In the genomic region with DNA sequence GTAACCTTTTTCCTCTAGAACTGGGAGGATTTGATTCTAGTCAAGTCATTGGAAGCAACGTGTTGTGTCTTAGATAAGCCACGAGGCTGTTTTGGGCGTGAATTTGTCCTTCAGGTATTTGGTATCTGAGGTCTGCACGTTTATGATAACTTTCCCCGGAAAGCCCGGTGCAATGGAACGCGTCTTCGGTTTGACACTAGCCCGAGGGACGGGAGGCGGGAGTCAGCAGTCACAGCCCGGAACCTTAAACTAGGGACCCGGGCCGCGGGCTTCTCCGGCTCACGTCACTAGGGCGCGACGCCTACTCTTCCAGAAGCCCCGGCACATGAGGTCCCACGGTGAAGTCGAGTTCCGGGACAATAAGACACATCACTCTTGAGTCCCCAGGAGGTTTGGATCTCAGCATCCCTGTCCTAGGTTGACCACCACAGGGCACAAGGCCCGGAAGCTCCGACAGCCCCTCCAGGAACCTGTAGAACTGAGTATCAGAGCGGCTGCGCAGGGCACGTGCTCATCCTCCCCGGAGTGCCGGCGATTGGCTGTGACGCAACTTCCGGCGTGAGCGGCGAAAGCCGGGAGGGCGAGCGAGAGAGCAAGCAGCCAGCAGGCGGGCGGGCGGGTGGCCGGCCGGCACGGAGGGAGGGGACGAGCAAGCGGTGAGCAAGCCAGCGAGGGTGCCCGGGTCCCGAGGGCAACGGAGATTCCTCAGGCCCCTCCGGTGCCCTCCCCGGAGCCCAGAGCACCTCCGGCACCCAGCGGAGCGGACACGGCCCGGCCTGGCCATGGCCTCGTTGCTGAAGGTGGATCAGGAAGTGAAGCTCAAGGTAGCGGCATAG, we compare ENCODE assay signal across 8 mouse cellular contexts. TPM values are rescaled to one million over a fixed set of nuclear protein-coding genes. Genes with fewer than 3 reads are reported as not detected.
DNase-seq lines count a peak whose midpoint lies in the region; ATAC-seq and TF ChIP-seq lines count a peak whose summit lies in the region.

A gene (plus strand): TSS at position 549 of the 836 bp plus-strand sequence.

- H3K4me2 ChIP-seq in heart, embryonic 11.5 days, result peak within 1 kb of the TSS; percentile 78
- peak within 1 kb of the TSS; percentile 94 for H3K4me2 ChIP-seq in kidney, embryonic 16.5 days (replicated peaks; ENCODE audit: low read depth, low read length)
- peak within 1 kb of the TSS; percentile 99 for H3K4me2 ChIP-seq in myocyte (ENCODE audit: low read depth)

- peak within 1 kb of the TSS; percentile 29 for H3ac ChIP-seq in myocyte (ENCODE audit: control insufficient read depth, insufficient read length)

- H3K4me1 ChIP-seq in heart, embryonic 11.5 days (ENCODE audit: control insufficient read depth, insufficient read depth, low read length), result 0 out of 2 replicates have a peak, but pooled peaks cover 3% of the 10 kb centered on the region
- H3K4me1 ChIP-seq in kidney, embryonic 16.5 days (ENCODE audit: insufficient read depth, low read length), result peaks cover 16% of the 10 kb centered on the region
- 0 out of 2 replicates have a peak, but pooled peaks cover 1% of the 10 kb centered on the region for H3K4me1 ChIP-seq in liver, adult 2 months (ENCODE audit: control insufficient read depth, insufficient read depth, low read length)

- peak; percentile 82 for ATAC-seq in erythroblast, adult 5-6 weeks (replicated peaks; ENCODE audit: low FRiP score, poor library complexity, severe bottlenecking)
- peak; percentile 88 for ATAC-seq in heart, embryonic 11.5 days (replicated peaks; ENCODE audit: insufficient number of reproducible peaks, low FRiP score, low TSS enrichment)
- ATAC-seq in kidney, embryonic 16.5 days (ENCODE audit: low FRiP score, low TSS enrichment), result peak; percentile 91

- H3K27ac ChIP-seq in heart, embryonic 11.5 days (ENCODE audit: low read depth, low read length), result peak within 1 kb of the TSS; percentile 91
- peak within 1 kb of the TSS; percentile 78 for H3K27ac ChIP-seq in kidney, embryonic 16.5 days (ENCODE audit: low read length)
- peak within 1 kb of the TSS; percentile 66 for H3K27ac ChIP-seq in liver, adult 2 months (replicated peaks; ENCODE audit: insufficient read depth, low read depth, low read length)

- no peaks in the 10 kb centered on the region for H3K9me3 ChIP-seq in heart, embryonic 11.5 days (replicated peaks; ENCODE audit: control insufficient read depth, low read length)
- no peaks in the 10 kb centered on the region for H3K9me3 ChIP-seq in kidney, embryonic 16.5 days (ENCODE audit: low read length)

- peak within 1 kb of the TSS; percentile 94 for H3K9ac ChIP-seq in heart, embryonic 11.5 days (ENCODE audit: low read depth, low read length)
- H3K9ac ChIP-seq in kidney, embryonic 16.5 days (replicated peaks; ENCODE audit: low read length), result peak within 1 kb of the TSS; percentile 90
- H3K9ac ChIP-seq in liver, adult 2 months (ENCODE audit: low read depth, low read length), result peak within 1 kb of the TSS; percentile 83

- H3K36me3 ChIP-seq in heart, embryonic 11.5 days (ENCODE audit: control insufficient read depth, insufficient read depth, low read length), result peaks cover 11% of the 10 kb centered on the region; the same call in 1 of the 2 replicates
- H3K36me3 ChIP-seq in kidney, embryonic 16.5 days (ENCODE audit: insufficient read depth, low read length), result peaks cover 25% of the 10 kb centered on the region
- H3K36me3 ChIP-seq in liver, adult 2 months (ENCODE audit: control insufficient read depth, insufficient read depth, low read length), result peaks cover 23% of the 10 kb centered on the region
- H3K36me3 ChIP-seq in myocyte (ENCODE audit: control insufficient read depth, insufficient read depth), result peaks cover 19% of the 10 kb centered on the region
- peaks cover 12% of the 10 kb centered on the region for H3K36me3 ChIP-seq in splenic B cell, adult 2 months (ENCODE audit: control insufficient read depth, insufficient read depth, low read length, poor library complexity, severe bottlenecking)

- H3K79me2 ChIP-seq in liver, adult 2 months (ENCODE audit: control insufficient read depth, insufficient read depth, low read length), result peaks cover 10% of the 10 kb centered on the region
- H3K79me2 ChIP-seq in myocyte (ENCODE audit: control insufficient read depth, insufficient read depth), result peaks cover 29% of the 10 kb centered on the region

- peak within 1 kb of the TSS; percentile 97 for H3K4me3 ChIP-seq in heart, embryonic 11.5 days (ENCODE audit: low read depth, low read length)
- H3K4me3 ChIP-seq in kidney, embryonic 16.5 days (ENCODE audit: low read length), result peak within 1 kb of the TSS; percentile 94
- H3K4me3 ChIP-seq in liver, adult 2 months (ENCODE audit: insufficient read depth, low read depth, low read length), result peak within 1 kb of the TSS; percentile 84
- peak within 1 kb of the TSS; percentile 95 for H3K4me3 ChIP-seq in myocyte

- peak; percentile 92 to 95 for DNase-seq in B cell, adult 2 months
- peak; percentile 97 for DNase-seq in brain, adult 2 months (ENCODE audit: low read depth, low spot score)
- DNase-seq in liver, adult 2 months (ENCODE audit: extremely low read depth, low read depth, low spot score), result peak; percentile 77
- peak; percentile 92 for DNase-seq in splenic B cell, adult 2 months (ENCODE audit: low read depth, low spot score)

- TF ChIP-seq CTCF in liver, adult 2 months (IDR thresholded peaks at IDR 0.05; ENCODE audit: low read depth, low read length), result no peak

- H3K27me3 ChIP-seq in heart, embryonic 11.5 days (ENCODE audit: control insufficient read depth, insufficient read depth, low read length), result no peaks in the 10 kb centered on the region
- no peaks in the 10 kb centered on the region for H3K27me3 ChIP-seq in kidney, embryonic 16.5 days (ENCODE audit: insufficient read depth, low read length)
- no peaks in the 10 kb centered on the region for H3K27me3 ChIP-seq in liver, adult 2 months (ENCODE audit: control insufficient read depth, insufficient read depth, low read length)
- no peaks in the 10 kb centered on the region for H3K27me3 ChIP-seq in myocyte (ENCODE audit: control insufficient read depth, insufficient read depth, insufficient read length)
- no peaks in the 10 kb centered on the region for H3K27me3 ChIP-seq in splenic B cell, adult 2 months (ENCODE audit: control insufficient read depth, insufficient read depth, low read length, poor library complexity, severe bottlenecking)

- TF ChIP-seq POLR2A in liver, adult 2 months (IDR thresholded peaks at IDR 0.05; ENCODE audit: extremely low read depth, insufficient read depth, low read length), result peak; percentile 64; the same call in 1 of the 2 replicates
- peak; percentile 98 for TF ChIP-seq POLR2A in myocyte (IDR thresholded peaks at IDR 0.05; ENCODE audit: insufficient read length, low read depth)

- under 1% methylated on average over 53 of the region's 62 CpGs for WGBS in heart, embryonic 11.5 days (ENCODE audit: insufficient replicate concordance)
- WGBS in kidney, embryonic 16.5 days, result under 1% methylated on average over 62 of the region's 62 CpGs
- WGBS in liver, adult 2 months, result under 1% methylated on average over 61 of the region's 62 CpGs

TF ChIP-seq in myocyte, 11 proteins besides CTCF, POLR2A, EP300 and RAD21:
- TF ChIP-seq E2F4 (IDR thresholded peaks at IDR 0.05; ENCODE audit: insufficient read depth) (peak; percentile 66), USF1 (IDR thresholded peaks at IDR 0.05; ENCODE audit: low read depth) (peak; percentile 86), MAX (IDR thresholded peaks at IDR 0.05; ENCODE audit: low read depth) (peak; percentile 94), TCF3 (IDR thresholded peaks at IDR 0.05; ENCODE audit: insufficient read length, low read depth) (no peak), POLR2AphosphoS2 (IDR thresholded peaks at IDR 0.05; ENCODE audit: insufficient read length, low read depth) (peak; percentile 92), REST (IDR thresholded peaks at IDR 0.05; ENCODE audit: insufficient read depth, insufficient read length) (no peak), SRF (IDR thresholded peaks at IDR 0.05; ENCODE audit: control insufficient read depth, insufficient read length, low read depth) (peak; percentile 52), MYOG (IDR thresholded peaks at IDR 0.05; ENCODE audit: control insufficient read depth in 1 of 3, insufficient read depth in 1 of 3, insufficient read length in 2 of 3, low read depth in 2 of 3) (peak in 1 of 3 experiments; percentile 1)

RNA-seq across cellular contexts. Expression of the gene that starts here (rescaled TPM):
- 797 and 835 TPM in 2 replicates for total RNA-seq in erythroblast, adult 5-6 weeks (2015; ENCODE audit: low replicate concordance)
- total RNA-seq in erythroblast, adult 5-6 weeks (2017; ENCODE audit: low replicate concordance), result 707 and 918 TPM in 2 replicates
- 104 and 105 TPM in 2 replicates for polyA plus RNA-seq in heart, embryonic 11.5 days (2014; fragmentation: Nextera tagmentation; extraction: Ambion mirVana)
- polyA plus RNA-seq in kidney, embryonic 16.5 days (2015; fragmentation: Nextera tagmentation; extraction: Ambion mirVana), result 142 and 148 TPM in 2 replicates
- 15.8 and 16.8 TPM in 2 replicates for total RNA-seq in liver, adult 2 months (2014; rRNA removed)
- 34.5 and 37.9 TPM in 2 replicates for polyA plus RNA-seq in liver, adult 2 months (2012; rRNA removed)
- 89.0 TPM for polyA plus RNA-seq in myocyte (2012; fragmentation: generic; extraction: Trizol)

Comparison
In these comparisons a context has a peak if more than half of its experiments do, and no peak if none do; other contexts are left out.
1. Peak in every context shown above with its lines: DNase-seq, ATAC-seq, H3K4me3 ChIP-seq and H3K27ac ChIP-seq.
2. RNA of the gene that starts here (total RNA-seq): 707 to 918 TPM in erythroblast, adult 5-6 weeks; 15.8 to 16.8 TPM in liver, adult 2 months; every median in the first group is over 10 times any median in the second.